Mouse (Mus musculus): ENCODE results near the gene Zc3hc1.

GRCm38 (mm10) chr6:30356161-30356560, 34.7 kb downstream of the Zc3hc1 start:
- TF ChIP-seq ZC3H11A (IDR thresholded peaks at IDR 0.05; ENCODE audit: borderline replicate concordance, low read depth, low read length) (no peak), ZNF384 (IDR thresholded peaks at IDR 0.05; ENCODE audit: low read depth, low read length) (no peak)

Data from ES-E14 (cell line).